Mouse (Mus musculus) lung, adult 18-20 months (tissue): Measurements from ENCODE around the gene D8Ertd738e.

Source experiments
- DNase-seq, 2 experiments: peaks; one replicate each; pipeline ENCODE4 v3.0.0; 2022; ENCODE audit warnings: mixed read lengths in 2 of 2

D8Ertd738e gene

GRCm38 (mm10) chr8:84236410-84236997 is 13.0 kb downstream of the D8Ertd738e start:
- no peak for DNase-seq

GRCm38 (mm10) chr8:84235746-84236409 is 13.6 kb downstream of the D8Ertd738e start:
- DNase-seq = no peak

- DNase-seq = peak in 1 of 2 experiments; percentile 53
Observed at GRCm38 (mm10) chr8:84233055-84233454, 16.5 kb downstream of the D8Ertd738e start.

GRCm38 (mm10) chr8:84230735-84231134 is 18.8 kb downstream of the D8Ertd738e start:
- no peak for DNase-seq

GRCm38 (mm10) chr8:84223322-84224029 is 26.0 kb downstream of the D8Ertd738e start:
- DNase-seq = no peak

GRCm38 (mm10) chr8:84222566-84223165 is 26.9 kb downstream of the D8Ertd738e start:
- no peak for DNase-seq

GRCm38 (mm10) chr8:84220105-84220504 is 29.4 kb downstream of the D8Ertd738e start:
- DNase-seq = no peak

GRCm38 (mm10) chr8:84218143-84218542 is 31.4 kb downstream of the D8Ertd738e start:
- DNase-seq = no peak

DNA sequence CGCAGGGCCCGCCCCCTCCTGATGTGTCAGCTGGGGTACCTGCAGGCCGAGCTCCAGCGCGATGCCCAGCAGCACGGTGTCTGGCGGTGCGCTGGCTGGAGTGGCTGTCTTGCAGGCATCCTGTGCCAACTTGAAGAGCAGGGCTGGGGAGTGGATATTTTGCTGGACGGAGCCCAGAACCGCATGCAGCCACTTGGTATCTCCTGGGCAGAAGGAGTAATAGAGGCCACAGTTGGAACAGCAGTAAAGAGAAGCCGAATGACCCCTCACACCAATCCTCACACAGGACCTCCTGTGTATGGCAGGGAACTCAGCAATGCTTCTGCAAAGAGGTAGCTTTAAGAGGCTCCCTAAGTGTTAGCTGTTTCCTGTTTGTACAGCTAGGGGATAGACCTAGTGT is 32.3 kb downstream of the D8Ertd738e start:
- DNase-seq = no peak

DNA sequence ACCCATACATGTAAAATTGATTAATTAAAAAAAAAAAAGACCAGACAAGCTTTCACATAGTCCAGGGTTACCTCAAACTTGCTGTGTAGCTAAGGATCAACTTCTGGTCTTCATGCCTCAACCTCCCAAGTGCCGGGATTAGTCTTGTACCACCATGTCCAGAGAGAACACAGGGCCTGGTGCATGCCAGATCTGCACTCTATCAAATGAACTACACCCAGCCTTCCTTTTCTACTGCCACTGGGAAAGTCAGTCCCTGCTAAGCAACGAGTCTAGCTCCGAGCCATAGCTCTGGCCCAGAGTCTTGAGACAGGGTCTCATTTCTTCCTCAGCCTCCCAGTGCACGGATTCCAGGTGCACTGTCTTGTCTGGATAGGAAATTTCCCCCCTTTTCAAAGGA is 36.2 kb downstream of the D8Ertd738e start:
- DNase-seq = no peak

GRCm38 (mm10) chr8:84211881-84212563 is 37.5 kb downstream of the D8Ertd738e start:
- peak in 1 of 2 experiments; percentile 31 for DNase-seq

DNA sequence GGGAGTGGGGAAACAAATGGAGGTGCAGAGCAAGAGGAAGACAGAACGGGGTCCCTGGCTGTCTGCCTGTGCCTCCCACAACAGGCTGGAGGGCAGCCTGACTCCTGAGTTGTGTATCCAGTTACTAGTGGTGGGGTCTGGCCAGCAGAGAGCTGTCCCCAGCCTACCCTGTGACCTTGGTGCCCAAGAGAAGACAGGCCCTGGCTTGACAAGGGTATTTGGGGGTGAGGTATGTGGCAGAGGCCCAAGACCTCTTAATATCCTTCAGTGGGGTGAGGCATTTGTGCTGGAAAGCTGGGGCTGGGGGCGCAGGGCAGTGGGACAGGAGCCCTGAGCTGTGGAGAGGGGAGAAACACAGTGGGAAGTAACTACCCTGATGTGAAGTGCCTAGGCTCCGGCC is 38.3 kb downstream of the D8Ertd738e start:
- DNase-seq = no peak

- peak; percentile 68 to 76 for DNase-seq
Observed at GRCm38 (mm10) chr8:84210167-84210791, 39.2 kb downstream of the D8Ertd738e start.

- DNase-seq = no peak
Observed at GRCm38 (mm10) chr8:84208381-84209380, 40.8 kb downstream of the D8Ertd738e start.

- peak; percentile 85 for DNase-seq
Observed at GRCm38 (mm10) chr8:84207811-84208210, 41.7 kb downstream of the D8Ertd738e start.

- no peak for DNase-seq
Observed at GRCm38 (mm10) chr8:84206666-84207065, 42.9 kb downstream of the D8Ertd738e start.

DNA sequence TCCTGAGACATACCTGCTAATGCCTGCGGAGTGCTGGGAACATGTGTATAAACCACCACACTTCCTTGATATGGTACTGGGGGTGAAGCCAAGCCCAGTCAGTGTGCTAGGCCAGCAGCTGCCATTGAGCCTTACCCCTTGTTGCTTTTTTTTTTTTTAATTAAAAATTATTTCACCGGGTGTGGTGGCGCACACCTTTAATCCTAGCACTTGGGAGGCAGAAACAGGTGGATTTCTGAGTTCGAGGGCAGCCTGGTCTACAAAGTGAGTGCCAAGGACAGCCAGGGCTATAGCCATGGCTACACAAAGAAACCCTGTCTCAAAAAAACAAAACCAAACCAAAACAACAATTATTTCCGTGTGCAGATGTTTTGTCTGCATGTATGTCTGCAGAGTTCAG is 44.4 kb downstream of the D8Ertd738e start:
- no peak for DNase-seq

GRCm38 (mm10) chr8:84203975-84204772 is 45.3 kb downstream of the D8Ertd738e start:
- peak; percentile 87 to 90 for DNase-seq

GRCm38 (mm10) chr8:84202938-84203917 is 46.3 kb downstream of the D8Ertd738e start:
- peak; percentile 92 to 95 for DNase-seq
